Mouse (Mus musculus): ENCODE results near the gene Ms4a3.

The Ms4a3 gene

DNA sequence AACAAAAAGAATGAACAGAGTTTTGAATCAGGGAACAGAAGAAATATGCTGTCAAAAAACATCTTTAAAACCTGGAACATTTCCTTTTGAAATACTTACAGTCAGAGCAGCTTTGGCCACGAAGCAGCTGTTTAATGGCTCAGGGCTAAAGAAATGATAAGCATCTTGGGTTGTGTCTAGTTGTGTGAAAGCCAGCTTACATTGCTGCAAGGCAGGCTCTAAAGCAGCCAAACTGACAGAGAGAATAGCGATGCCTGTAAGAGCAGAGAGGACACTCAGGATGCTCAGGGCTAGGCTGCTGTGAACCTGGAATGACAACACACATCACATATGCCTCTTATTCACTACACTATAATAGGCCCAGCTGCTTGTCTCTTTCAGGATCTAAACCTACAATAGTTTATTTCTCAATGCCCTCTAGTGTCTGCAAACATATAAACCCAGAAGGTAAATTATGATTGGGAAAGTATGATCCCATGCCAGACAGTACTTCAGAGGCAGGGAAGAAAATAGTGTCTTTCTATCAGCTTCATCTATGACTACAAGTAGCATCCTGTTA lies 50.7 kb downstream of the Ms4a3 start:
- no peak for DNase-seq (ENCODE audit: low read depth, low spot score)

DNA sequence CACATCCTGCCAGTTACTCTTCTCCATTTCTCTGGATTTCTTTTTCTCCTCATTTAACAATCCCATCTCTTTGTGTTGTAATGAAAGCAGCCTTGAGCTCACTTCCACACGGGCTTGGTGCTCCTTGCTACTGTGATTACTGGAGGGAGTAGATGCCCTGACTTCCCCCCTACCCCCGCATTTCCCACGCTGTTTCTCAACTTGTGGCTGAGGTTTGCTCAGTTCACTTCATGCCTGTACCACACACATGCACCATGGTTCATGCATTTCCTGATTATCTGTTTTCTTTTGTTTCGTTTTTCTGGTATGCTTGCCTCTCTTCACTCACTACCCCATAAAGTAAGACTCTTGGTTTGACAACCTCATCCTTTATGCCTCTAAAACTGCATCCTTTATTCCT lies 51.4 kb downstream of the Ms4a3 start:
- DNase-seq (ENCODE audit: low read depth, low spot score), result no peak

All from retina, postnatal 7 days (tissue).